Mouse (Mus musculus) embryo, embryonic 9.5 days (tissue): Measurements from ENCODE around the gene Wscd1.

Source experiments
- DNase-seq: peaks from one replicate; pipeline ENCODE4 v3.0.0-alpha.2; 2017; ENCODE audit errors: extremely low spot score

Gene Wscd1

GRCm38 (mm10) chr11:71749671-71750070 is at the start of gene Wscd1:
Gene Wscd1, plus strand, starts transcription at chr11:71749920.
- DNase-seq, result peak; percentile 34

GRCm38 (mm10) chr11:71728066-71728465 is 21.7 kb upstream of the Wscd1 start:
- no peak for DNase-seq

DNA sequence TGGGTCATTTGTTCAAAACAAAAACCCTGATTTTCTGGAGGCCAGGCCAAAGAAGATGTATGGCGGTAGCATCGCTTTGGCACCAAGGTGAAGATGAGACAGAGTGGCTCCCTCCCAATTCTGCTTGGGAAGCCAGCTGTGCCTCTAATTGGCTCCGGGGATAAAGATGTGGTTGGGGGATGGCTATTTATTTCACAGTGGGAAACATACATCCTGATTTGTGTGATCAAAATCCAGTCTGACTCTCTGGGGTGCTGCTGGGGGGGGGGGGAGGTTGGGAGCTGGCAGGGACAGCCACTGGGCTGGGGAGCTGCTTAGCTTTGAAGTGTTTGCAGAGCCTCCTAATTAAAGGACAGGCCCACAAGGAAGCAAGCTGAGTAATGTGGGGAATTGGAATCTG is 20.4 kb upstream of the Wscd1 start:
- DNase-seq, result no peak

DNA sequence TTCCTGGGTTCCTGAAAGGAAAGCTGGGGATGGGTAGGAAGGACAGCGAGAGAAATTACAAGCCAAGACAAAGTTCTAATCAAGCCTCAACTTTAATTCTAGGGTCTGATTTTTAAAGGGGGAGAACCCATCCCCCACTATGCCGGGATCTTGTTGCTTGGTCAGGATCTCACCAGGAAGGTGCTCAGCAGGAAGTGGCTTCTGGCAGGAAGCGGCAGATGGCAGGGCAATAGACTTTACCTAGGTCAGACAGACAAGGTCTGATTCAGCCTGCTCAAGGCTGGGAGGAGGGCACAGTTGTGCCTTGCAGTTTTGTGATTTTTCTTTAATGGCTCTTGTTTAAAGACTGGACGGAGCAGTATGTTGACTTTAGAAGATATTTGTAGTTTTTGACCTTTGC is 15.9 kb upstream of the Wscd1 start:
- DNase-seq, result no peak

DNA sequence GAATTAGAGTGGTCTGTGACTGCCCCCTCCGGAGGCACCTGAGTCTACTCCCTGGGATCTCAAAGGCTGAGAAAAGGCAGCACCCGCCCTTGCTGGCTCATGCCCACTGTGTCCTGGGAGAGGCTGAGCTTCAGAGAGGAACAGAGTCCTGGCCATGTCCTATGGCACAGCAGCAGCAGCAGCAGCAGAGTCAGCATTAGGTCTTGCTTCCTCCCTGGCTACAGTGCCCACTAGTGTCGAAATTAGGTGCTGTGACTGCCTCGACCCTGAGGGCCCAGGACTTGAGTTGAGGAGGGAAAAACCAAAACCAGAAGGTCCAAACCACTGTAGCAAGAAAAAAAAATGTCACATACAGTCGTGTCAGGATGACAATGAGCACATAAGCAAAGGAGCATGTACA is 12.6 kb upstream of the Wscd1 start:
- DNase-seq, result peak; percentile 37

DNA sequence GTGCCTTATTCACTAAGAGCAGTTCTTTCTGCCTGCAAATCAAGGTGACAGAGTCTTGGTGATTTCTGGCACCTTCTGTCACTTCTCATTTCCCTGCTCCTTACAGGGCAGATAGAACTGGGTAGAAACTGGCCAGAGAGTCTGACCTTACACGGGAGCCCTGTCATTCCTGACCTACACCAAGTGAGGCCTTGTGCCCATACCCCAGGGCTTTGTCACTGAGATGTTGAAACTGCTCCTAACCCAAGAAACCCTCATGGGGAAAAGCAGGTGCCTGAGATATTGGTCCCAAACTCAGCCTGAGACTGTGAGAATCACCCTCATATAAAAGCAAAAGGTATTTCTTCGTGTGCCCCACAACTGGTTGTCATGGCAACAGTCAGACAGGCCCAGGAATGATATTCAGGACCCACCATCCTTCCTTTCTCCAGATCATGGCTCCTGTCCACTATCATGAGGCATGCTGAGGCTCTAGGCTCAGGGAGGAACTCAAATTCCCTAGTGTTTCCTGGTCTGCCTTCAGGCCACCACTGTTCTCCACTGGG is 11.1 kb upstream of the Wscd1 start:
- no peak for DNase-seq

GRCm38 (mm10) chr11:71745875-71746274 is 3.8 kb upstream of the Wscd1 start:
- no peak for DNase-seq

DNA sequence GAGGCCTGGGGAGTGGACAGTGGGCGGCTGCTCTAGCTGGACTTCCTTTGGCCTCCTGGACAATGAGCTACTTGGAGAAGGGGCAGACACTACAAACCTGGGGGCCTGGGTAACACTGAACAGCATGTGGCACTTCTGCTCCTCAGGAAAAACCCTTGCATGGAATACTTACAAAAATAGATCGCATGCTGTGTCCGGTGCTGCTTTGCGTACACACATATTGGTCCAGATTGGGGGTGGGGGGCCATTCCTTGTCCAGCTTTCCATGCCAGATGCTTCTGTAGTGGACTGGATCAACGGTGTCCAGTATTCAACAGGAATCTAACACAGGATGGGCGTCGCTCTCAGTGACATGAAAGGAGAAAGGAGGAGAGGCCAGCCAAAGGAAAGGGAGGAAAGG is 2.0 kb upstream of the Wscd1 start:
- DNase-seq, result no peak

GRCm38 (mm10) chr11:71750534-71751173 is 934 bp downstream of the Wscd1 start:
- peak; percentile 66 for DNase-seq

- DNase-seq, result peak; percentile 55
These were observed 1.5 kb downstream of the Wscd1 start for GRCm38 (mm10) chr11:71751174-71751611.

GRCm38 (mm10) chr11:71751689-71752088 is 2.0 kb downstream of the Wscd1 start:
- DNase-seq, result no peak

DNA sequence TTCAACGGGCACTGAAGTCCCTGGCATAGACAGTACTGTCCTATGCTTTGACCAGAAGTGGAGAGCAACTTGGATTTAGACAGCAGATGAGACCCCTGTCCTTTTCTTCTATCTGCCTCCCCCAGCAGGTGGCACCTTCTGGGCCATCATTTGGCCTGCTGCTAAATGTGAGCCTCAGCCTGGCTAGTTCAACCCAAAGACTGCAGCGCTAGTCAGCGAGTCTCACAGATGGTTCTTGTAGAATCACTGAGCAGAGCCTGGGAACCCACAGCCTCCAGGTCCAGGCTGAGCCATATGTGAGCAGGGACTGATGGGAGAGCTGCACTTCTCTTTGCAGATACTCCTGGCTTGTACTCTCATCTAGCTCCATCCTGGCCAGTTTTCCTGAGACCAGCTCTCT is 2.9 kb downstream of the Wscd1 start:
- DNase-seq, result no peak

DNA sequence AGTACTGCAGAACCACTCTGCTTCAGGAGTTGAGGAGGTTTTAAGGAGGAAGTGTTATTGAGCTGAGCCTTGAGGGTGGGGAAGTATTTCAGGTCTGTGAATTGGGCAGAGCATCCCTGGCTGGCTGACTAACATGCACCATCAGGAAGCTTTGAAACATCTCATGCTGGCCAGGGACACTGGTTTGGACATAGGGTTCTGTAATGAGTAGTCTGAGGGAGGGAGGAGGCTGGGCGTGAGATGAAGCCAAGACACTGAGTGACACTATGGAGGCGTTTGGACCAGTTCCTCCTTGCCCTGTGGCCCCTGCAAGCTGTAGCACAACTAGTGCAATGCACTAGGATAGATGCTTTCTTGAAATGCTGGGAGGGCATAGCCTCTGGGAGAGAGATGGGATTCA is 5.4 kb downstream of the Wscd1 start:
- no peak for DNase-seq

- no peak for DNase-seq
These were observed 6.6 kb downstream of the Wscd1 start for GRCm38 (mm10) chr11:71756325-71756724.

DNA sequence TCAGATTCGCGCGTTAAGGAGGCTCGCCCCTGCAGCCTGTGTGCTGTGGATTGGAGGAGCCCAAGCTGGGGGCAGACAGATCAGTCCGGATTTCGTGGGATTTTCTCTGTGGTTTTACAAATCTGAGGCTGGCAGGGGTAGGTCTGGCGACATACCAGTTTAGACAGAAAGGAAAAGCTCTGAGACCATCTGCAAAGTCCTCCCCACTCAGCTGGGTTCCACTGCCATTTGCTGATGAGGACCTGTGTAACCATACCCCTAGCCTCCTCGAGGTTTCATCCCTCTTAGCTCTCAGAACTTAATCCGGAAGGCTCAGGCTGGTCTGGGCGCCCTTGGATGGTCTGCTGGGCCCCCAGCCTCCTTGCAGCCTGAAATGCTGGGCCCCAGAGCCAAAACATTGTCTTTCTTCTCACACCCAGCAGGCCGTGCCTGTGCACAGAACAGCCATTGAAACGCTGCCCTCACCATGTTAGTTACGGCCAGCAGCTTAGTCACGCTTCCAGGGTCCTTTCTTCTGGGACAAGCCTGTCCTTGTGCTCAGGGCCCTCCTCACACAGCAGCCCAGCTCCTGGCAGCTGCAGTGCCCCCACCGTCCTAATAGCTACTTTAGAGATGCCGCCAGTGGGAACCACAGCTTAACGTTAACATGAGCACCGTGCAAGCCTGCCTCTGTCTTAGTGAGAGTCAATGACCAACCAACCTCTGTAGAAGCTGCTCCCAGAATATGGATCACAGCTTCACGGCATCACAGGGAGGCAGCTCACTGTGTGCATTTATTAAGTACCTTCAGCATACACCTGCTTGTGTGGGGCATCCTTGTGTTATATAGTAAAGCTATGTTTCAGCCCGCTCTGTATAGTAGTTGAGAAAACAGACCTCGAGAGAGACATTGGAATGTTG is 8.7 kb downstream of the Wscd1 start:
- peak; percentile 73 for DNase-seq

DNA sequence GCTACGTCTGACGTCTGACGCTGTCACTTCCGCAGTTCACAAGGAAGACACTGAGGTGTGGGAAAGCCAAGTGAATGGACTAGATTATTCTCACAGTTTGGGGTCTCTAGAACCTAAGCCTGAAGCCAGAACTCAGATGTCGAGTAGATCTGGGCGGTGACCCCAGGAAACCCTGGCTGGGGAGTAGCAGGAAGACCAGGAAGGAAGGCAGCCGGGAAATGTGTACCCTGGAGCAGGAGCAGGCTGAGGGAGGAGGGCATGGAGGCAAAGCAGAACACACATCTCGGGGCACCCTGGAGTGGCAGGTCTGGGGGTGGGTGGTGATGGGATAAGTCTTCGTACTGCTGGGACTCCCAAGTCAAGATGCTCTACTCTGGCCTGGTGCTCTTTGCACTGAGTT is 11.3 kb downstream of the Wscd1 start:
- DNase-seq, result no peak

GRCm38 (mm10) chr11:71763154-71763553 is 13.4 kb downstream of the Wscd1 start:
- DNase-seq, result no peak

DNA sequence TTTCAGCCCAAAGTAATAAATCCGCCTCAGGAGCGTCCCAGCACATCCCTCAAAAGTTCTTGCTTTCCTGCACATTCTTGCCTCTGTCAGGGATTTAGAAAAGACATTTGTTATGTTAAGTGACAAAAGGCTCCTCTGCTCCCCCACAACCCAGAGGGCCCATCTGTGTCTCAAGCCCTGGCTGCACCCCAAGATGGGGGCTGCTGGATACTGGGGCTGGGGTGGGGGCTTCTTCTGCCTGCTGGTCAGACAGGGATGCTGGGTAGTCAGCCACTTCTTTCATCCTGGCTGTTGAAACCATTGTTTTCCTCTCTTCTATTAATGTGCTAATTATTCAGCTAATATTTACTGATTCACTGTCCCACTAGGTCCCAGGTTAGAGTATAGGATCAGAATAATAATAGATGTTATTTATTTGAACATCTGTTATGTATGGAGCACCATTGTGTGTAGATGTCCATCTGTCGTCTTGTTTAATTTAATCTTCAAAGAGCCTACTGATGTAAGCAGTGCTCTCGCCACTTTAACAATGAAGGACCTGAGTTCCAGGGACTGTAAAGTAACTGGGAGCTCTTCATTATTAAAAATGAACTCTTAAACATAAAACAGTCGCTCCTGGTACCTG is 14.0 kb downstream of the Wscd1 start:
- no peak for DNase-seq

- DNase-seq, result no peak
These were observed 15.0 kb downstream of the Wscd1 start for GRCm38 (mm10) chr11:71764743-71765142.

GRCm38 (mm10) chr11:71765335-71765734 is 15.6 kb downstream of the Wscd1 start:
- DNase-seq, result no peak

GRCm38 (mm10) chr11:71766380-71766779 is 16.7 kb downstream of the Wscd1 start:
- DNase-seq, result no peak

- DNase-seq, result no peak
These were observed 18.0 kb downstream of the Wscd1 start for GRCm38 (mm10) chr11:71767726-71768125.
